Mouse (Mus musculus) limb, embryonic 14.5 days (tissue): ENCODE results near the gene B4galnt2. TPM values are rescaled to one million over a fixed set of nuclear protein-coding genes. Genes with fewer than 3 reads are reported as not detected.

Experiments
- ATAC-seq: fragments of 200-750 bp; cut with Nextera tagmentation; 2 replicates; pipeline ENCODE4 v1.8.0; 2017; ENCODE audit warnings: low read depth, moderate number of reproducible peaks, moderate TSS enrichment; ENCODE audit not compliant: low FRiP score
- DNase-seq: peaks from one replicate; pipeline ENCODE4 v3.0.0-alpha.2; 2015; ENCODE audit warnings: low spot score
- H3K27ac ChIP-seq: fragments of 300-500 bp; sonication (generic); replicated peaks from 2 replicates; pipeline ENCODE4 v1.5.1; 2014; ENCODE audit warnings: low read depth, mild to moderate bottlenecking, low read length, moderate library complexity, mixed read lengths
- H3K27me3 ChIP-seq: fragments of 300-500 bp; sonication (generic); 2 replicates; pipeline ENCODE4 v1.6.1; 2014; ENCODE audit warnings: low read length, mixed read lengths; ENCODE audit not compliant: control insufficient read depth, insufficient read depth
- H3K36me3 ChIP-seq: fragments of 300-500 bp; sonication (generic); 2 replicates; pipeline ENCODE4 v1.6.1; 2014; ENCODE audit warnings: mild to moderate bottlenecking, low read length, moderate library complexity, mixed read lengths; ENCODE audit not compliant: control insufficient read depth, insufficient read depth
- H3K4me1 ChIP-seq: fragments of 300-500 bp; sonication (generic); 2 replicates; pipeline ENCODE4 v1.6.1; 2014; ENCODE audit warnings: antibody characterized with exemption, low read length, mixed read lengths; ENCODE audit not compliant: control insufficient read depth, insufficient read depth
- H3K4me2 ChIP-seq: fragments of 300-500 bp; sonication (generic); replicated peaks from 2 replicates; pipeline ENCODE4 v1.6.1; 2014; ENCODE audit warnings: low read depth, mild to moderate bottlenecking, low read length, moderate library complexity; ENCODE audit not compliant: severe bottlenecking
- H3K4me3 ChIP-seq: fragments of 300-500 bp; sonication (generic); replicated peaks from 2 replicates; pipeline ENCODE4 v1.5.1; 2014; ENCODE audit warnings: low read length
- H3K9ac ChIP-seq: fragments of 300-500 bp; sonication (generic); 2 replicates; pipeline ENCODE4 v1.6.1; 2014; ENCODE audit warnings: mild to moderate bottlenecking, low read depth, low read length, moderate library complexity; ENCODE audit not compliant: severe bottlenecking
- H3K9me3 ChIP-seq: fragments of 300-500 bp; sonication (generic); 2 replicates; pipeline ENCODE4 v1.6.1; 2016; ENCODE audit warnings: low read length; ENCODE audit not compliant: control insufficient read depth
- POLR2A ChIP-seq: fragments of 200-500 bp; IDR thresholded peaks from 2 replicates; pipeline ENCODE4 v1.8.0; 2012; ENCODE audit warnings: inconsistent platforms, mild to moderate bottlenecking, moderate library complexity, borderline replicate concordance; ENCODE audit not compliant: insufficient read depth, insufficient read length; ENCODE audit errors: extremely low read depth
- WGBS: fragments of 180-500 bp; shearing (Covaris S2); extraction: QIAGEN DNeasy Blood & Tissue Kit; methylation state at CpG from one replicate; pipeline ENCODE4 v1.1.7; 2014; 5-methylcytosine and 5-hydroxymethylcytosine counted together
- polyA plus RNA-seq, 2 experiments: library from polyadenylated mRNA; depleted of rRNA in 1 of 2; stranded (reverse) in 1 of 2; unstranded in 1 of 2; fragments of >200 nt; fragmentation: Nextera tagmentation in 1 of 2; extraction: Ambion mirVana in 1 of 2; gene quantifications; 2 replicates each; pipeline versions ENCODE4 v1.2.1 to v1.2.3; 2012 to 2014

The B4galnt2 gene
- polyA plus RNA-seq, 2 experiments: not detected

- no peak overlapping the region for H3K9ac ChIP-seq
- no peak overlapping the region for H3K4me3 ChIP-seq
- 67% methylated on average over 6 of the region's 6 CpGs for WGBS
- no peaks in the 10 kb centered on the region for H3K4me1 ChIP-seq
- TF ChIP-seq POLR2A: no peak
- no peaks in the 10 kb centered on the region for H3K9me3 ChIP-seq
- no peaks in the 10 kb centered on the region; the same call in 1 of the 2 replicates for H3K27me3 ChIP-seq
- H3K4me2 ChIP-seq: no peak overlapping the region
- no peak overlapping the region for H3K27ac ChIP-seq
- ATAC-seq: no peak
- no peaks in the 10 kb centered on the region for H3K36me3 ChIP-seq
- no peak for DNase-seq
Observed at GRCm38 (mm10) chr11:95869918-95870470, 44.7 kb downstream of the B4galnt2 start.

GRCm38 (mm10) chr11:95869442-95869841, 45.2 kb downstream of the B4galnt2 start:
- ATAC-seq (no peak), DNase-seq (no peak)
- no peaks in the 10 kb centered on the region for H3K4me1 ChIP-seq
- H3K4me2 ChIP-seq: no peak overlapping the region
- H3K27me3 ChIP-seq: no peaks in the 10 kb centered on the region; the same call in 1 of the 2 replicates
- H3K9ac ChIP-seq: no peak overlapping the region
- H3K36me3 ChIP-seq: no peaks in the 10 kb centered on the region
- H3K4me3 ChIP-seq: no peak overlapping the region
- TF ChIP-seq POLR2A: no peak
- H3K9me3 ChIP-seq: no peaks in the 10 kb centered on the region
- WGBS: 73% methylated on average over 4 of the region's 4 CpGs
- H3K27ac ChIP-seq: no peak overlapping the region

GRCm38 (mm10) chr11:95861397-95861796, 53.3 kb downstream of the B4galnt2 start:
- no peak for TF ChIP-seq POLR2A
- Histone ChIP-seq H3K4me3 (no peak overlapping the region), H3K4me1 (peaks cover 6% of the 10 kb centered on the region; the same call in 1 of the 2 replicates), H3K27me3 (no peaks in the 10 kb centered on the region), H3K4me2 (no peak overlapping the region), H3K36me3 (no peaks in the 10 kb centered on the region), H3K27ac (no peak overlapping the region), H3K9me3 (no peaks in the 10 kb centered on the region), H3K9ac (no peak overlapping the region)
- 95% methylated on average over 8 of the region's 8 CpGs for WGBS
- ATAC-seq (no peak), DNase-seq (no peak)

- whole genome bisulfite sequencing: 22% methylated on average over 3 of the region's 3 CpGs
- Histone ChIP-seq H3K9me3 (no peaks in the 10 kb centered on the region), H3K27me3 (no peaks in the 10 kb centered on the region), H3K27ac (no peak overlapping the region), H3K36me3 (no peaks in the 10 kb centered on the region), H3K4me3 (peak overlapping the region; percentile 80), H3K9ac (peak overlapping the region; percentile 64), H3K4me1 (peaks cover 6% of the 10 kb centered on the region; the same call in 1 of the 2 replicates), H3K4me2 (peak overlapping the region; percentile 56)
- DNase-seq (no peak), ATAC-seq (no peak)
- no peak for TF ChIP-seq POLR2A
Observed at GRCm38 (mm10) chr11:95860071-95860490, 54.6 kb downstream of the B4galnt2 start.

GRCm38 (mm10) chr11:95859468-95859855, 55.2 kb downstream of the B4galnt2 start:
- Histone ChIP-seq H3K4me1 (peaks cover 6% of the 10 kb centered on the region; the same call in 1 of the 2 replicates), H3K9ac (peak overlapping the region; percentile 64), H3K36me3 (no peaks in the 10 kb centered on the region), H3K9me3 (no peaks in the 10 kb centered on the region), H3K27me3 (no peaks in the 10 kb centered on the region), H3K4me2 (peak overlapping the region; percentile 56), H3K4me3 (peak overlapping the region; percentile 80), H3K27ac (peak overlapping the region; percentile 92)
- DNase-seq: peak; percentile 70
- ATAC-seq: peak; percentile 38
- no peak for TF ChIP-seq POLR2A
- WGBS: under 1% methylated on average over 35 of the region's 35 CpGs
